Mouse (Mus musculus): ENCODE measurements around the gene Cnot1.
A peak's percentile ranks its signal among the peaks of the same experiment; 100 is the strongest.

Cnot1 gene

GRCm38 (mm10) chr8:95690929-95691541 lies 116.2 kb downstream of the Cnot1 start:
- no peak for DNase-seq (ENCODE audit: low read depth, low spot score)

GRCm38 (mm10) chr8:95688073-95688672 lies 119.1 kb downstream of the Cnot1 start:
- peak; percentile 87 for DNase-seq (ENCODE audit: low read depth, low spot score)

GRCm38 (mm10) chr8:95678024-95678611 lies 129.1 kb downstream of the Cnot1 start:
- peak; percentile 80 for DNase-seq (ENCODE audit: low read depth, low spot score)

- DNase-seq (ENCODE audit: low read depth, low spot score), result no peak
These were observed 129.7 kb downstream of the Cnot1 start for GRCm38 (mm10) chr8:95677591-95678023.

GRCm38 (mm10) chr8:95676631-95677030 lies 130.6 kb downstream of the Cnot1 start, which contains the start of gene Ndrg4:
Gene Ndrg4, plus strand, starts transcription at chr8:95676980.
- no peak for DNase-seq (ENCODE audit: low read depth, low spot score)

- no peak for DNase-seq (ENCODE audit: low read depth, low spot score)
These were observed 134.5 kb downstream of the Cnot1 start for GRCm38 (mm10) chr8:95672811-95673210.

- DNase-seq (ENCODE audit: low read depth, low spot score), result no peak
These were observed 135.4 kb downstream of the Cnot1 start for GRCm38 (mm10) chr8:95671861-95672260.

- DNase-seq (ENCODE audit: low read depth, low spot score), result no peak
These were observed 137.3 kb downstream of the Cnot1 start for GRCm38 (mm10) chr8:95669967-95670366.

Data from brain, adult 2 months (tissue).